Mouse (Mus musculus): ENCODE results near the gene Stx12. TPM values are rescaled to one million over a fixed set of nuclear protein-coding genes. Genes with fewer than 3 reads are reported as not detected.
A peak's percentile ranks its signal among the peaks of the same experiment; 100 is the strongest.

Gene Stx12
- total and polyA plus RNA-seq, 2 experiments from 2014 or later, result 170 to 180 TPM

- Histone ChIP-seq H3K4me3 (ENCODE audit: low read depth, low read length) (peak overlapping the region; percentile 69; the same call in 1 of the 2 replicates), H3K9ac (peak overlapping the region; percentile 75), H3K27me3 (ENCODE audit: insufficient read depth, low read length) (no peaks in the 10 kb centered on the region), H3K4me2 (ENCODE audit: low read depth) (peak overlapping the region; percentile 87), H3K9me3 (ENCODE audit: low read length) (no peaks in the 10 kb centered on the region), H3K4me1 (ENCODE audit: insufficient read depth) (peaks cover 10% of the 10 kb centered on the region), H3K36me3 (ENCODE audit: insufficient read depth) (peaks cover 32% of the 10 kb centered on the region), H3K27ac (ENCODE audit: low read depth, low read length) (no peak overlapping the region)
- ATAC-seq, result no peak
- no peak for TF ChIP-seq CTCF (IDR thresholded peaks at IDR 0.05; ENCODE audit: low read depth)
- 85% methylated on average over 3 of the region's 3 CpGs for WGBS
- DNase-seq, result no peak
Observed at GRCm38 (mm10) chr4:132841493-132841892, 42.8 kb downstream of the Stx12 start.

- Histone ChIP-seq H3K27ac (ENCODE audit: low read depth, low read length) (no peak overlapping the region), H3K4me1 (ENCODE audit: insufficient read depth) (no peaks in the 10 kb centered on the region), H3K9ac (no peak overlapping the region), H3K4me2 (ENCODE audit: low read depth) (no peak overlapping the region), H3K9me3 (ENCODE audit: low read length) (0 out of 2 replicates have a peak, but pooled peaks cover 5% of the 10 kb centered on the region), H3K36me3 (ENCODE audit: insufficient read depth) (peaks cover 36% of the 10 kb centered on the region), H3K4me3 (ENCODE audit: low read depth, low read length) (no peak overlapping the region), H3K27me3 (ENCODE audit: insufficient read depth, low read length) (no peaks in the 10 kb centered on the region)
- no peak for ATAC-seq
- 74% methylated on average over 8 of the region's 8 CpGs for WGBS
- peak; percentile 32 for DNase-seq
- TF ChIP-seq CTCF (IDR thresholded peaks at IDR 0.05; ENCODE audit: low read depth), result peak; percentile 74
Observed at GRCm38 (mm10) chr4:132823614-132824366, 60.5 kb downstream of the Stx12 start.

GRCm38 (mm10) chr4:132818442-132818841, 65.9 kb downstream of the Stx12 start:
- no peak overlapping the region for H3K4me2 ChIP-seq (ENCODE audit: low read depth)
- H3K36me3 ChIP-seq (ENCODE audit: insufficient read depth), result no peaks in the 10 kb centered on the region
- H3K9ac ChIP-seq, result no peak overlapping the region
- TF ChIP-seq CTCF (IDR thresholded peaks at IDR 0.05; ENCODE audit: low read depth), result no peak
- ATAC-seq (no peak), DNase-seq (no peak)
- H3K4me1 ChIP-seq (ENCODE audit: insufficient read depth), result no peaks in the 10 kb centered on the region
- H3K9me3 ChIP-seq (ENCODE audit: low read length), result 0 out of 2 replicates have a peak, but pooled peaks cover 5% of the 10 kb centered on the region
- no peak overlapping the region for H3K27ac ChIP-seq (ENCODE audit: low read depth, low read length)
- H3K4me3 ChIP-seq (ENCODE audit: low read depth, low read length), result no peak overlapping the region
- 52% methylated on average over 2 of the region's 2 CpGs for WGBS
- no peaks in the 10 kb centered on the region for H3K27me3 ChIP-seq (ENCODE audit: insufficient read depth, low read length)

- WGBS, result 66% methylated on average over 2 of the region's 2 CpGs
- no peak overlapping the region for H3K4me2 ChIP-seq (ENCODE audit: low read depth)
- H3K9ac ChIP-seq, result no peak overlapping the region
- no peaks in the 10 kb centered on the region for H3K27me3 ChIP-seq (ENCODE audit: insufficient read depth, low read length)
- TF ChIP-seq CTCF (IDR thresholded peaks at IDR 0.05; ENCODE audit: low read depth), result no peak
- DNase-seq, result no peak
- ATAC-seq, result no peak
- no peaks in the 10 kb centered on the region for H3K4me1 ChIP-seq (ENCODE audit: insufficient read depth)
- no peak overlapping the region for H3K27ac ChIP-seq (ENCODE audit: low read depth, low read length)
- H3K4me3 ChIP-seq (ENCODE audit: low read depth, low read length), result no peak overlapping the region
- 0 out of 2 replicates have a peak, but pooled peaks cover 5% of the 10 kb centered on the region for H3K9me3 ChIP-seq (ENCODE audit: low read length)
- no peaks in the 10 kb centered on the region for H3K36me3 ChIP-seq (ENCODE audit: insufficient read depth)
Observed at GRCm38 (mm10) chr4:132816855-132817254, 67.5 kb downstream of the Stx12 start.

GRCm38 (mm10) chr4:132816404-132816803, 67.9 kb downstream of the Stx12 start:
- no peak overlapping the region for H3K4me2 ChIP-seq (ENCODE audit: low read depth)
- no peaks in the 10 kb centered on the region for H3K27me3 ChIP-seq (ENCODE audit: insufficient read depth, low read length)
- no peaks in the 10 kb centered on the region for H3K4me1 ChIP-seq (ENCODE audit: insufficient read depth)
- no peak overlapping the region for H3K4me3 ChIP-seq (ENCODE audit: low read depth, low read length)
- no peak for TF ChIP-seq CTCF (IDR thresholded peaks at IDR 0.05; ENCODE audit: low read depth)
- H3K27ac ChIP-seq (ENCODE audit: low read depth, low read length), result no peak overlapping the region
- 0 out of 2 replicates have a peak, but pooled peaks cover 5% of the 10 kb centered on the region for H3K9me3 ChIP-seq (ENCODE audit: low read length)
- ATAC-seq (no peak), DNase-seq (no peak)
- 86% methylated on average over 7 of the region's 7 CpGs for WGBS
- H3K36me3 ChIP-seq (ENCODE audit: insufficient read depth), result no peaks in the 10 kb centered on the region
- H3K9ac ChIP-seq, result no peak overlapping the region

GRCm38 (mm10) chr4:132809621-132810020, 74.7 kb downstream of the Stx12 start:
- Histone ChIP-seq H3K27me3 (ENCODE audit: insufficient read depth, low read length) (no peaks in the 10 kb centered on the region), H3K4me3 (ENCODE audit: low read depth, low read length) (no peak overlapping the region), H3K4me1 (ENCODE audit: insufficient read depth) (no peaks in the 10 kb centered on the region), H3K36me3 (ENCODE audit: insufficient read depth) (no peaks in the 10 kb centered on the region), H3K4me2 (ENCODE audit: low read depth) (no peak overlapping the region), H3K9me3 (ENCODE audit: low read length) (no peaks in the 10 kb centered on the region), H3K27ac (ENCODE audit: low read depth, low read length) (no peak overlapping the region), H3K9ac (no peak overlapping the region)
- no peak for TF ChIP-seq CTCF (IDR thresholded peaks at IDR 0.05; ENCODE audit: low read depth)
- ATAC-seq, result no peak
- WGBS, result 91% methylated on average over 5 of the region's 5 CpGs
- DNase-seq, result no peak

- ATAC-seq (no peak), DNase-seq (no peak)
- no peak overlapping the region for H3K4me2 ChIP-seq (ENCODE audit: low read depth)
- H3K27ac ChIP-seq (ENCODE audit: low read depth, low read length), result no peak overlapping the region
- no peak for TF ChIP-seq CTCF (IDR thresholded peaks at IDR 0.05; ENCODE audit: low read depth)
- H3K9me3 ChIP-seq (ENCODE audit: low read length), result no peaks in the 10 kb centered on the region
- no peaks in the 10 kb centered on the region for H3K4me1 ChIP-seq (ENCODE audit: insufficient read depth)
- 80% methylated on average over 5 of the region's 5 CpGs for WGBS
- H3K36me3 ChIP-seq (ENCODE audit: insufficient read depth), result no peaks in the 10 kb centered on the region
- no peak overlapping the region for H3K4me3 ChIP-seq (ENCODE audit: low read depth, low read length)
- H3K9ac ChIP-seq, result no peak overlapping the region
- H3K27me3 ChIP-seq (ENCODE audit: insufficient read depth, low read length), result no peaks in the 10 kb centered on the region
Observed at GRCm38 (mm10) chr4:132807771-132808641, 76.3 kb downstream of the Stx12 start.

Measured in forebrain, postnatal 0 days (tissue).